Mouse (Mus musculus): Measurements from ENCODE around the gene Raph1. TPM values are rescaled to one million over a fixed set of nuclear protein-coding genes. Genes with fewer than 3 reads are reported as not detected.

The Raph1 gene
- 100 to 1,000 TPM; 123 to 150 TPM for total RNA-seq (2021)
- 7.0 and 7.5 TPM in 2 replicates for polyA plus RNA-seq (2012; rRNA removed)
- long read RNA-seq, partial matches to known transcripts, result 0 of 6 reads
- long read RNA-seq, other reads (novel, unspliced or antisense), result 6 of 6 reads

GRCm38 (mm10) chr1:60566631-60567311, at the start of gene Raph1:
TSS of gene Raph1 (minus strand) at chr1:60567104.
- DNase-seq, result peak; percentile 95

DNA sequence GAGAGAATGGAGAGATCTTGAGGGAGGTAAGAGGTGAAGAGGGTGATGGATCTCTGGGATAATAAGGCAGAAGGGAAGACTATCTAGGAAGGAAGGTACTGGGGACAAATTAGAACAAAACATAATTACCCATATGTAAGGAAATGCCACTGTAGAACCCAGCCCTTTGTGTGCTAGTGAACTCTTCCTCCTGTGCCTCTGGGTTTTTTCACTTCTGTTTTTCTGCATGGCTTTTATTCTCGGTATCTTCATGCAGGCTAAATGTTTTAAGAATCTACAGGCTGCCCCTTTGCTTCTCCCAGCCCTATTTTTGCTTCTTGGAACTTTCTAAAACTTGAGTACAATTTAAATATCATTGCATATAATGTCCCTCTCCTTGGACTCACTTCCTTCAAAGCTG, 48.8 kb upstream of the Raph1 start:
- no peak for DNase-seq

DNA sequence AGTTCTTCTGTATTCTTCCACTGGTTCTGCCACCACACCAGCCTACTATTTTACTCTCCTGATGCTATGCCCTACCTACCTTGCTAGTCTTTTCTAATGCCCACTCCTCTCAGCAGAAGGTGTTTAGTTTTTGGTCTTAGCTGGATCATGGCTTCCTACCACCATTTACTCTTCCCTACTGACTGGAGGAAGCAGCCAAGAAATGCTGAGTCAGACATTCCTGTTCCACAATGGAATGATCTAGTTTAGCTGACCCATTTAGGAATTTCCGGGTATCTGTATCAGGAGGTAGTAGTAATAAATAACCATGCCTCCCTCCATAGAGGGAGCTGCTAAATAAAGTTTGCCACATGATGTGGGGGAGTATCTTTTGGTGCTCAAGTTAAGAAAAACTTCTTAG, 48.0 kb upstream of the Raph1 start:
- no peak for DNase-seq

DNA sequence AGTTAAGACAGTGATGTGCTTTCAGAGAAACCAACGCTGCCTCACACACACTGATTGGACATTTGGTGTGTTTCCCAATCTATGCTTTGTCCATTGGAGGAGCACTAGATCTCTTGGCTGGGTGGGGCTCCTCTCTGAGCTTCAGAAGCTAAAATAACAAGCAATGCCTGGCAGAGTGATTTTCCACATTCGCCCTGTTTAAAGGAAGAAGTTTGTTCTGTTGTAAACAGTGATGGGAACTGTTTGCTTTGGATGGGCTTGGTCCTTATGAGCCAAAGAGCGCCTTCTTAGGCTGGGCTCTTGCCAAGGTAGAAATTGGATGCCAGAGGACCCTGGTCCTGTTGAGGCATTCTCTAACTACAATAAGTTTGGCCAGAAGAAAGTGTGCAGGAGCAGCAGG, 45.1 kb upstream of the Raph1 start:
- no peak for DNase-seq

DNA sequence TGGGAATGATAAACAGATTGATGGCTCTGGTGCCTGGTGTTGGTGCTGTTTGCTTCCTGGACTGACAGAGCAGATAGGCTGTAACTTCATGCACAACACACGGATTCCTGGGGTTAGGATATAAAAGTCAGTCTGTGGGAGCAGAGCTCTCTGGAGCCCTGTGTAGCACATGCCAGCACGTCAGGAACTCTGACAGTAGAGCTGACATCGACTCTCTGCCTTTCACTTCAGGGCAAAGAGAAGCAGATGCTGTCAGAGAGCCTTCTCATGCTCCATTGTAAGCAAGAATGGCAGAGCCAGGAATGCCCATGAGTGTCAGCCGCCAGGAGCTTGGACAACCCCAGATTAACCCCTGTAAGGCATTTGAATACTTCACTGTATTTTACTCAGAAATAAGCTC, 43.7 kb upstream of the Raph1 start:
- DNase-seq, result no peak

DNA sequence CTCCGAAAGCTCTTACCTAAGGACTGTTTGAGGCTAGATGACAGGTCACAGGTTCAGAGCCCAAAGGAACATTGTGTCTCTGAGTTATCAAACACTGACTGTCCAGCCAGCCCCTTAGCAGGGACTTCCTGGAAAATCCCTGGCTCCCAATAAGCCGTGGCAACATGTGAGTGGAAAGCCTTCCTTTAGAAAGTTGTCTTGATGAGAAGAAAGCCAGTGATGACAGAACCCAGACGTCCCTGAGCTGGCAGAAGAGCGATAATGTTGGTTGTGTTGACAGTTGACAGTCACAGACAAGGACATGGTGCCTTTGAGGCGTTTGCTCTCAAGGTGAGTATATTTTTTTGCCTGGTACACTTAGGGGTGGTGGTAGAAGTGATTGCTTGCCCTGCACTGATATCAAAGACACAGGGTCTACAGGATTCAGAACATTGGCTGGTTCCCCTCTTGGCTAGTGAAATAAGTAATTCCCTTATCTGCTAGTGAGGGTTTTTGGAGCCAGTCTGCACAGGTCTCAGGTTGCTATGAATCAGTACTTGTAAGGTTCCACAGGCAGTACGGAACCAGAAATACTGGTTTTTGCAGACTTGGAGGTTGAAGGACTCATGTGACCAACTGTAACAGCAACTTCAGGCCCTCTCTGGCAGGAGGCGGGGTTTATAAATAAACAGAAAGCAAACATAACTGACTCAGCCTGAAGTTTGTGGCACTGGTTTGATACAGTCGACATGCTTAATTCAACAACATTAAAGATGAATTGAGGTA, 42.3 kb upstream of the Raph1 start:
- DNase-seq, result peak; percentile 32

DNA sequence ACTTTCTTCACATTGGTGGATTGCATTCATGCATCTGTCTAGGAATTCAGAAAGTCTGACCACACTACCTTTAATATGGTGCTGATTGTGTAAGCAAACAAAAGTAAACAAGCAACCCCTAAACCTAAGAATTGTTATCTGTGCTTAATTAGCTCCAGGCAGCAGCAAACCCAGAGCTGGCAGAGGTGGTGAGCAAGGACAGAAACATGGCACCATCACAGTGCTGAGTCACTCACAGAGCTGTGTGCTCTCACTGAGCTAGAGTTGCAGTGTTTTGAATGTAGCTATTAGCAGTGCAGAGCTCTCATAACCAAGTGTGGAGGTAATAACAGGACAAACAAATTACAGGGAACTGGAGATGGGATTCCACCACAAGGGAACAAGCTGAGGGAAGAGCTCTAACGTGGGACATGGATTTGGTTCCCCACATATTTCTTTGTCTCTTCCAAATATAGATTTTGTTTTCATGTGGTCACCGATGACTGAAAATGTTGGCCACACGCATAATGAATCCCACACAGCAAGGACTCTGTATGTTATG, 37.6 kb upstream of the Raph1 start:
- DNase-seq, result peak; percentile 36

DNA sequence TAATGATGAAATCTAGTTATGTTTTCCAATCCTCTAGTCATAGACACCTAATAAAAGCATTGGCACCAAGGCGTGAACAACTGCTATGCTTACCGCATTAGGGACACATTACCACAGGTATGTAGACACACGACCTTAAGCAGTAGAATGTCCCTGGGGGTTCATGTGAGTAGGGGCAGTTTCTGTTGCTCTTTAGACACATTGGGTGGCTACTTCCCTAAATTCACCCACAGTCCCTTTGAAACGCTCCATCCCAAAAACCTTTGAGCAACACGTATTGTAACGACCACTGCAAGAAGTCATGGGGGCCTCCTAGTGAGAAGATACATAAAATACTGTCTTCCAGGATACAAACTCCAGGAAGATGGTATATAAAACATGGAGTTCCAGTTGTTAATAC, 33.8 kb upstream of the Raph1 start:
- DNase-seq, result no peak

DNA sequence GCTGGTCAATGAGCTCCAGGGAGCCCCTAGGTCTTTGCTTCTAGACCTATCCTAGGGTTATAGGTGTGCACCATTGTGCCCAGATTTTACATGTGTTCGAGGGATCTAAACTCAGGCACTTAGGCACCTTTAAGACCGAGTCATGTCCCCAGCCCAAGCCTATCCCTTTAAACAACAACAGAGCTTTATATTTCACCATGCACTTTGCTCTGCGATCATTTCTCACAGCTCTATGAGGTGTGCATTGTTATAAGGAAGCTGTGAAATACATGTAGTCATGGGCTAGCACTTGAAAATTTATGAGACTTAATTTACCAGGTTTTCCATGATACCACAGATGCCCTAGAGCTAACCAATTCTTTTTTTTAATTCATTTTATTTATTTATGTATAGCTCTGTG, 33.0 kb upstream of the Raph1 start:
- no peak for DNase-seq

GRCm38 (mm10) chr1:60599013-60599701, 32.3 kb upstream of the Raph1 start:
- DNase-seq, result peak; percentile 77

- peak; percentile 59 for DNase-seq
Measured at GRCm38 (mm10) chr1:60596386-60597320, 29.7 kb upstream of the Raph1 start.

DNA sequence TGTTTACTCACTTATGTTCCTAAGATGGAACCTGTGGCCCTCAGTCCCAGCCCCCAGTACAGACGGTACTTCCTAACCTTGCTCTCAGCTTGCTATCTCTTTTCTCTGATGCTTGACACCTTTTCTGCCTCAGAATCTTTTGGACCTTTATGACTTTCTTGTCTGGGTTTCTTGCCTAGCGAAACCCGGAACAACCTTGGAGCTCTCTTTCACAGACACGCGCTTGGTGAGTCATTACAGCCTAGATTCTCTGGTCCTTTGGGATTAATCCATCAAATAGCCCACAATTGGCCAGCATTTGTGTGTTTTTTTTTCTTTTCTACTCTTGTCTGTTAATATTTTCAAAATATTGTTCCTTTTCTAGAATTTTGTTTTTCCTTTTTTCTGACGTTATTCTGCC, 26.2 kb upstream of the Raph1 start:
- peak; percentile 44 for DNase-seq

DNA sequence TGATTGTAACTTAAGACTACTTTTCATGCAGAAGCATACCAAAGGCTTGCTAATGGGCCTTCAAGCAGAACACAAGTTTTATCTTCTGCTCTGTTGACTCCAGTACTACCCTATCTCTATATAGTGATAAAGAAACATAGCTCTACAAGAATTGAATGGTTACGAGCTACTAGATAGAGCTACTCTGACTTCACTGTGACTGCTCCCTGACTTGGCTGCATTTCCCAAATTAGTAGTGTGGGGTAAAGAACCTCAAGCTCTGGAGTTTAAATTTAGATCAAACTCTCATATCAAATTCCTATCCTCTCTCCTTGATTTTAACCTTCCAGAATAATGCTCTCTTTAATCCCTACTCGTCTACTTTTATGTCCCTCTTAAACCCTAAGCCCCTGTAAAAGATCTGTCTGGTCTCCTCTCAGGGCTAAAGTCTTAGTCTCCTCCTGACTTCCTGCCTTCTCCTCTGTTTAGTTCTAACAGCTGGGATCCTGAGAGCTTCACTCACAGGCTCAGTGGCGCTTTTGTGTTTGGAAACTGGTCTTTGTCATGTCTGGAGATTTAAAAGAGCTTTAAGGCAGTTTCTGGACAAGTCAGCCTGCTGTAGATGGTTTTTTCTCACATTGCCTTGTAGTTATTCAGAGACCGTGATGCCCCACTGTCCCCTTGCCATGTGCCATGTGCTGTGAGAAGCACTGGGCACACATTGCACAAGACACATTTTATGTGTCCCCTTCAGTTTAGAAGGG, 22.2 kb upstream of the Raph1 start:
- no peak for DNase-seq

- DNase-seq, result no peak
Measured at GRCm38 (mm10) chr1:60580990-60581389, 14.1 kb upstream of the Raph1 start.

DNA sequence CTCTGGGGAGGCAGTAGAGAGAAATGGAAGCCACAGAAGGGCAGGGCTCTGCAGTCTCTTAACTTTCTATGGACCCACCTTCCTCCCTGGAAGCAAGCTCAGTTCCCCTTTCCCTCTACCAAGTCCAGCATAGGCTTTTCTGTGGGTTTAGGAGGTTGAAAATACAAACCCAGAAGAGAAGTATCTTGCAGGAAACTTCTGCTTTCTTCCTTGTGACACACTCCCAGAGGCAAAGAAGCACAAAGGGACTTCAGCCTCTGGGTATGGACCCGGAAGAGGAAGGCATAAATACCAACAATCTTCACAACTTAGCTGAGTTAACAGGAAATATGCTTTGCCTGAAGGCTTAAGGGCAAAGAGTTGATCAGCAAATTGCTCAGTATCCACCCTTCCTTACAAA, 13.0 kb upstream of the Raph1 start:
- no peak for DNase-seq

DNA sequence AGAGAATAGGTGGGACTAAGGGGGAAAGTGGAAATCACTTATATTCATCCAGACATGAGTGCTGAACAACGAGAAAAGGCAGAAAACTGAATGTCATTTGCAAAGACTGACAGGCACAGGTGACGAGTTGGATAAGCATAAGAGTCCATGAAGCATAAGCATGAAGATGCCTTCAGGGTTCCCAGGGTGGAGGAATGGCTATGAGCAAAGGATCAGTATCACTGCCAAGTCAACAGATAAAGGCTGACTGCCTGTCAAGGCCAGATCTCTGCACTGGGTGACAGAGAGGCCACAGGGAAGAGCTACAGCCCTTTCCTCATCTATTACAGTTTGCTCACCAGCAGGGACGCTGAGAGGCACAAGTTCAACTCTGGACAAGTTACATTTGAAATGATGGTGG, 5.8 kb upstream of the Raph1 start:
- DNase-seq, result peak; percentile 72

- no peak for DNase-seq
Measured at GRCm38 (mm10) chr1:60569741-60570140, 2.8 kb upstream of the Raph1 start.

DNA sequence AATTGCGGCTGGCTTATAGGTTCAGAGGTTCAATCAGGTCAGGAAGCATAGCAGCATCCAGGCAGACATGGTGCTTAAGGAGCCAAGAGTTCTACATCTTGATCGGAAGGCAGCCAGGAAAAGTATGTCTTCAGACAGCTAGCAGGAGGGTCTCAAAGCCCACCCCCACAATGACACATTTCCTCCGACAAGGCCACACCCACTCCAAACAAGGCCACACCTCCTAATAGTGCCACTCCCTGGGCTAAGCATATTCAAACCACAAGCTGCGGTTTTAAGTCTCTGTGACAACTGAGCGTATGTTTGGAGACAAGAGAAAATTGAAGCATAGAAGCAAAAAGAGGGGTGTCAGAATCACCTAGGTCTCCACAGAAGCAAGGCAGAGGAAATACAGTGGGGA, 2.3 kb upstream of the Raph1 start:
- DNase-seq, result no peak

- DNase-seq, result no peak
Measured at GRCm38 (mm10) chr1:60567321-60567720, 417 bp upstream of the Raph1 start.

GRCm38 (mm10) chr1:60565931-60566630, 823 bp downstream of the Raph1 start:
- DNase-seq, result no peak
